Mouse (Mus musculus) embryonic fibroblast, embryonic 13.5 days (primary cell): ENCODE measurements at regions not wholly inside any gene's neighbourhood (a gene's known extent, or its start where the extent isn't known, plus 50 kb on each side); places are given as distances from the start of the nearest gene placed in this dataset.

Source experiments
- CTCF ChIP-seq: IDR thresholded peaks from 2 replicates; pipeline ENCODE4 v1.5.1; 2011; ENCODE audit warnings: mild to moderate bottlenecking, control low read depth, low read length, moderate library complexity, borderline replicate concordance; ENCODE audit not compliant: insufficient read depth
- POLR2A ChIP-seq: IDR thresholded peaks from 2 replicates; pipeline ENCODE4 v1.6.1; 2011; ENCODE audit warnings: low read depth, mild to moderate bottlenecking, control low read depth, low read length, moderate library complexity

DNA sequence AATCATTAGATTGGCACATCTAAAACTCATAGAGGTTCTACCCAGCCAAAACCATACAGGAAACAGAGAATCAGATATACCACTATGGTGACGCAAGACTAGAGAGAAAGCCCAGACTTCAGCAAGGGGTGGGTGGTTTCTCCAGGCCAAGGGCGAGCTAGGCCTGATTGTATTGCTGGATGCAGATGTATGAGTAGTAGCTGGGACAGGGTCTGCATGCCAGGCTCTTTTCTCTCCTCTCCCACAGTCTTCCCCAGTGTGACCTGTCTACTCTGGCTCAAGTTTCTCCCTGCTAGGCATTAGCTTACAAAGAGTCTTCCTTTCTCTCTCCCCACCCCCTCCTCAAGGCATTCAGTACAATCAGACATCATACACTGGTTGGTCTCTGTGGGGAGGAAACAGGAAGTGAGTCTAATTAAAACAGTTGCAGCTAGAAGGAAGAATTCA lies 181.8 kb upstream of the Sesn3 start:
- TF ChIP-seq POLR2A (no peak), CTCF (no peak)
